Mouse (Mus musculus) frontal cortex, postnatal 14 days (tissue): ENCODE results near the gene Dop1a.

Source experiments
- DNase-seq, 2 experiments: peaks; one replicate each; pipeline ENCODE4 v3.0.0; 2022; ENCODE audit warnings: low spot score in 2 of 2

The Dop1a gene

GRCm38 (mm10) chr9:86466990-86467870 is at the start of gene Dop1a:
Gene Dop1a, plus strand, starts transcription at chr9:86467154.
- peak; percentile 75 to 86 for DNase-seq

- no peak for DNase-seq
Measured at GRCm38 (mm10) chr9:86417971-86418370, 49.0 kb upstream of the Dop1a start.

GRCm38 (mm10) chr9:86419366-86419765 is 47.6 kb upstream of the Dop1a start:
- DNase-seq: no peak

- DNase-seq: no peak
Measured at GRCm38 (mm10) chr9:86423331-86423730, 43.6 kb upstream of the Dop1a start.

- no peak for DNase-seq
Measured at GRCm38 (mm10) chr9:86435510-86435909, 31.4 kb upstream of the Dop1a start.

- DNase-seq: no peak
Measured at GRCm38 (mm10) chr9:86436608-86437007, 30.3 kb upstream of the Dop1a start.

GRCm38 (mm10) chr9:86438337-86439009 is 28.5 kb upstream of the Dop1a start:
- no peak for DNase-seq

- no peak for DNase-seq
Measured at GRCm38 (mm10) chr9:86442248-86442647, 24.7 kb upstream of the Dop1a start.

GRCm38 (mm10) chr9:86446847-86447246 is 20.1 kb upstream of the Dop1a start:
- DNase-seq: no peak

GRCm38 (mm10) chr9:86447431-86447830 is 19.5 kb upstream of the Dop1a start:
- DNase-seq: no peak

- DNase-seq: peak; percentile 41 to 75
Measured at GRCm38 (mm10) chr9:86449581-86449980, 17.4 kb upstream of the Dop1a start.

- no peak for DNase-seq
Measured at GRCm38 (mm10) chr9:86451094-86451493, 15.9 kb upstream of the Dop1a start.

- DNase-seq: peak; percentile 33 to 68
Measured at GRCm38 (mm10) chr9:86451617-86452016, 15.3 kb upstream of the Dop1a start.

- DNase-seq: no peak
Measured at GRCm38 (mm10) chr9:86453626-86454025, 13.3 kb upstream of the Dop1a start.

GRCm38 (mm10) chr9:86464151-86465105 is 2.5 kb upstream of the Dop1a start, which contains the start of gene Ube2cbp:
Gene Ube2cbp, minus strand, starts transcription at chr9:86464950.
- peak; percentile 73 to 82 for DNase-seq

GRCm38 (mm10) chr9:86475956-86476355 is 9.0 kb downstream of the Dop1a start:
- DNase-seq: no peak

GRCm38 (mm10) chr9:86476763-86477162 is 9.8 kb downstream of the Dop1a start:
- DNase-seq: no peak

- no peak for DNase-seq
Measured at GRCm38 (mm10) chr9:86478414-86479093, 11.6 kb downstream of the Dop1a start.

GRCm38 (mm10) chr9:86482236-86482635 is 15.3 kb downstream of the Dop1a start:
- DNase-seq: no peak

GRCm38 (mm10) chr9:86491740-86492139 is 24.8 kb downstream of the Dop1a start:
- no peak for DNase-seq

- no peak for DNase-seq
Measured at GRCm38 (mm10) chr9:86496261-86496660, 29.3 kb downstream of the Dop1a start.
